Mouse (Mus musculus) cerebral cortex, adult 2 months (tissue): ENCODE measurements around the gene Twf2.

Experiments
- WGBS: fragments of 180-500 bp; shearing (Covaris S2); methylation state at CpG from one replicate; pipeline ENCODE4 v1.1.7; 2018; 5-methylcytosine and 5-hydroxymethylcytosine counted together

Gene Twf2

DNA sequence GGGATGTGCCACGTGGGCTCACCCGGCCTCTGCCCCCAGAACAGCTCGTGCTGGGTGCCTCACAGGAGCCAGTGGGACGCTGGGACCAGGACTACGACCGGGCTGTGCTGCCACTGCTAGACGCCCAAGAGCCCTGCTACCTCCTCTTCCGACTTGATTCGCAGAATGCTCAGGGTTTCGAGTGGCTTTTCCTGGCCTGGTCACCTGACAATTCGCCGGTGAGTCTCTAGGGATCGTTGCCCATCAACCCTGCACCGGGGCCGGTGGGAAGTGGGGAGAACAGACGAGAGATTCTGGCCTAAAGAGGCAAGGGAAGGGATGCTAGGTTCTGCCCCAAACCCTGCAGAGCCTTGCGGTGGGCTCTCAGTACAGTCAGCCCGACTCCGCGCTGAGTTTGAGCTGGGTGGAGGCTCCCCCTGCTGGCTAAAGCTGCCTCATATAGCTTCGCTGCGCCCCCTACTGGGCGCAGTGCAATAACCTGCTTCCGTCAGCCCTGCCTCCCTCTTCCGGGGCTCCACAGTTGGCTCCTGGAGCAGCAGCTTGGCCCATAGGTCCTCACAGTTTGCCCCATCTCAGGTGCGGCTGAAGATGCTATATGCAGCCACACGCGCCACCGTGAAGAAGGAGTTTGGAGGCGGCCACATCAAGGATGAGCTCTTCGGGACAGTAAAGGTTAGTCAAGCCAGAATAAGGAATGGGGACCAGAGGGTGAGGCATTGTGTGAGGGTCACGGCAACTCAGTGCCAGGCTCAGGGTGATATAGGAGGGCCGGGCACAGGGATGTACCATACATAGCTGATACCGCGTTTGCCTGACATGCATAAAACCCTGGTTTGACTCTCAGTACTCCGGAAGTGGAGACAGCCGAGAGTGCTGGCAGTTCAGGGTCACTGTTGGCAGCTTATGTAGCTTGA lies 9.0 kb downstream of the Twf2 start:
- WGBS, result 20% methylated on average over 37 of the region's 37 CpGs

DNA sequence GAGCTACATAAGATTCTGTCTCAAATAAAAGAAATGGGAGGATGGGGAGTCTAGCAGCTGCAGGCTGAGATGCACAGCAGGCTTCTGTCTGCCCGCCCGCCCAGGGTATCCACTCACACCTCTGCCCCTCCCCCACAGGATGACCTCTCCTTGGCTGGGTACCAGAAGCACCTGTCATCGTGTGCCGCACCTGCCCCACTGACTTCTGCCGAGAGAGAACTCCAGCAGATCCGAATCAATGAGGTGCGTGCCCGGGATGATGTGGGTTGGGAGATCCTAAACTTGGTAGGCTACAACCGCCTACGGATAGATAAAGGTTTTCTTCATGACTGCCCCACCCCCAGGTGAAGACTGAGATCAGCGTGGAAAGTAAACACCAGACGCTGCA lies 9.7 kb downstream of the Twf2 start:
- WGBS, result 78% methylated on average over 12 of the region's 12 CpGs

DNA sequence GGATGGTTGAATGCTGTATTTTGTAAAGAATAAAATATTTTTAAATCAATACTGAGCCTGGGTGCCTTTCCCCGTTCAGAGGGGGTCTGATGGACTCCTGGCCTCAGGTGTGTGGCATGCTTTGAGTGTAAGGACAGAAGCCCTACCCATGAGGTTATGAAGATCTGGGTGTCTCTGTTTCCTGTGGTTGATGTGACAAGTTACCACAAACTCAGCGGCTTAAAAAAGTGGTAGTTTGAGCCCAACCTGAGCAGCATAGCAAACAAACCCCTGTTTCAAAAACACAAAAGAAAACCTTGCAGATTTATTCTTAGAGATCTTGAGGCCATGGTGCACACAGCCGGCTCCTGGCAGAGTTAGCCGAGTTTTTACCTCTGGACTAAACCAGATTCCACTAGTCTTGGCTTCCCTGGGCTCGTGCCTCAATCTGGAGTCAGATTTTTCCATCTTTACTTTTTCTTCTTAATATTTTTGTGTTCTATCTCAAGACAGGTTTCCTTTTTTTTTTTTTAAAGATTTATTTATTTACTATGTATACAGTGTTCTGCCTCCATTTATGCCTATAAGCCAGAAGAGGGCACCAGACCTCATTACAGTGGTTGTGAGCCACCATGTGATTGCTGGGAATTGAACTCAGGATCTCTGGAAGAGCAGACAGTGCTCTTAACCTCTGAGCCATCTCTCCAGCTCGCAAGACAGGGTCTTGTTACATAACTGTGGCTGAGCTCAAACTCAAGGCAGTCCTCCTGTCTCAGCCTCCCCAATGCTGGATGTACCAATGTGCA lies 12.6 kb downstream of the Twf2 start:
- WGBS, result 84% methylated on average over 6 of the region's 6 CpGs

- WGBS, result 84% methylated on average over 7 of the region's 7 CpGs
Measured at GRCm38 (mm10) chr9:106216971-106217370, 14.1 kb downstream of the Twf2 start.

DNA sequence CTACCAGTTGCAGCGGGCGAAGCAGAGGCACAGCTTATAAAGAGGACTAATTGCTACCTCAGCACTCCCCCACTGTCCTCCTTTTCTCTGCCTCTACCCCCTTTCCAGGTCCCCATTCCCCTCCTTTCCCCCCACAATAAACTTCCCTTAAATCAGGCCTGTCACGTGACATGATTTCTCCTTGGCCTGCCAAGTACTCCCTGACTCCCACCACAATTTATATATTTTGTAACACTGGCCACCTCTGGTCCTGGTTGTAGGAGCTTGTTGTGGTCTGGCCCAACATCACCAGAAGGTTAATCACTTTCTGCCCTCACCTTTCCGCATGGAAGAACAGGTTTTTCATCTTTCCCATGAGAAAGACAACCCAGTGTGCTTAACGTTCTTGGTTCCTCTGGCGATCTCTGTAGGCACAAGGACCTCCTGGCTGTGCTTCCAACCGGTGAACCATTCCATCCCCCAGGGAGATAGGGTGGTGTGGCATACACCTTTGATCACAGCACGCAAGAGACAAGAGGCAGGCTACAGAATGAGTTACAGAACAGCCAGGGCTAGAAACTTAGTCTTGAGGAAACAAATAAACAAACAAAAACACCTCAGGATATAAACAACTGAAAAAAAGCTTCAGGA lies 18.1 kb downstream of the Twf2 start:
- 81% methylated on average over 8 of the region's 8 CpGs for WGBS

- WGBS, result 71% methylated on average over 4 of the region's 4 CpGs
Measured at GRCm38 (mm10) chr9:106222261-106222851, 19.4 kb downstream of the Twf2 start, which contains the start of gene Tlr9. Gene Tlr9, plus strand, starts transcription at chr9:106222598.

- 90% methylated on average over 4 of the region's 4 CpGs for whole genome bisulfite sequencing
Measured at GRCm38 (mm10) chr9:106222994-106223393, 20.1 kb downstream of the Twf2 start.

- 64% methylated on average over 24 of the region's 24 CpGs for WGBS
Measured at GRCm38 (mm10) chr9:106225469-106226150, 22.7 kb downstream of the Twf2 start.

GRCm38 (mm10) chr9:106226151-106226682 lies 23.3 kb downstream of the Twf2 start:
- WGBS, result 9% methylated on average over 34 of the region's 34 CpGs

DNA sequence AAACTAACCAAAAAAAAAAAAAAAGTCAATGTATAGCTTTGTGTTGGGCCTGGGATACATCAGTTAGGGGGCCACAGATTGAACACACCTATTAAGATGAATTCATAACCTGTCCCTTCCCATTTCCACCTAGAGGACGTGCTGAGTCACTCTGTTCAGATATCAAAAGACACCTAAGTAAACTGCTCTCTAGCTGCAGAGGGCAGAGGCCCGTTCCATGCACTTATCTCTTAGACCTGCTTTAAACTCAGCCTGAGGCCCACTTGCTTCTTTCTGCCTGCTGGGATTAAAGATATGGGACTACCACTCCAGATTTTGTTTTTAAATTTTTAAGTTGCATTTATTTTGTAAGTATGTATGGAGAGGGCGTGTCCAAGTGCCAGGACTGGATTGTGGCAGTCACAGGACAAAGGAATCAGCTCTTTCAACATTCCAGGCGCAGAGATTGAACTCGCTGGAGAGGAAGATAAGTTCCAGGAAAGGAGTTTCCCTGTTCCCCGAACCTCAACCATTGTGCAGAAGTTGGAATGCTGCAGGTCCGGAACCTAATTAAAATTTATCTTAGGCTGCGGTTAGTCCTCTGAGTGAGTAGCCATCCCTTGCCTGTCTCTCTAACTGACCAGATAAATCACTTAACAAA lies 25.0 kb downstream of the Twf2 start:
- 85% methylated on average over 8 of the region's 8 CpGs for WGBS

GRCm38 (mm10) chr9:106230051-106230733 lies 27.3 kb downstream of the Twf2 start:
- WGBS, result 72% methylated on average over 9 of the region's 9 CpGs

DNA sequence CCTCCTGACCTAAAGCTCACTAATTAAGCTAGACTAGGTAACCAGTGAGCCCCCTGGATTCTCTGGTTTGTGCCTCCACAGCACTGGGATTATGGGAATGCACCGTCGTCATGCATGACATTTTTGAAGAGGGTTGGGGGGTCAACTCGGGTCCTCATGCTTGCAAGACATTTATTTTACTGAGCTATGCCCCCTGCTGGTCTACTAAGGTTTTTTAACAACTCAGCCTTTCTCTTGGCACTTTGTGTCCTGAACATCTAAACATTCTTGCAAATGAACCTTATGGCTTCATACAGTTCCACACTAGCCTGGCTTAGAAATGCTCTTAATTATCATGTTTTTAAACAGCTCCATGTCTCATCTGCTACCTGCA lies 27.8 kb downstream of the Twf2 start:
- WGBS, result 45% methylated on average over 3 of the region's 3 CpGs

GRCm38 (mm10) chr9:106231220-106231619 lies 28.3 kb downstream of the Twf2 start:
- WGBS, result 72% methylated on average over 7 of the region's 7 CpGs

GRCm38 (mm10) chr9:106231816-106232215 lies 28.9 kb downstream of the Twf2 start:
- 80% methylated on average over 4 of the region's 4 CpGs for WGBS

DNA sequence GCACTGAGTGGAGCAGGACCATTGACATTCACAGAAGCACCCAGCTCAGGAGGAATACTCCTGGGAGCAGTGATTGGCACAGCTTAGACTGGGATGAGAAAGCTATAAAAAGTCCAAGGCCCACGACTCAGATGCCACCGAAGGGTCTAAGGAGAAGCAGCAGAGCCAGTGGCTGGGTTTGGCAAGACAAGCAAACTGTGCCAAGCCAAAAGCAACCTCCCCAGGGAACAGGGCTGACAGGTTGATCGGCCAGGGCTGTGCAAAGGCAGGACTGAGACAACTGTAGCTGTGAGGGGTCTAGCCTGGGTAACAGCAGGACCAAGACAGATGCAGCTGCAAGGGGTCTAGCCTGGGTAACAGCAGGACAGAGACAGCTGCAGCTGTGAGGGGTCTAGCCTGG lies 30.0 kb downstream of the Twf2 start:
- WGBS, result 69% methylated on average over 3 of the region's 3 CpGs

- 67% methylated on average over 6 of the region's 6 CpGs for WGBS
Measured at GRCm38 (mm10) chr9:106233953-106234352, 31.0 kb downstream of the Twf2 start.

GRCm38 (mm10) chr9:106235194-106235830 lies 32.4 kb downstream of the Twf2 start:
- WGBS, result 70% methylated on average over 23 of the region's 23 CpGs

- WGBS, result 85% methylated on average over 23 of the region's 23 CpGs
Measured at GRCm38 (mm10) chr9:106236156-106236817, 33.4 kb downstream of the Twf2 start.

- WGBS, result 74% methylated on average over 3 of the region's 3 CpGs
Measured at GRCm38 (mm10) chr9:106236818-106237211, 33.9 kb downstream of the Twf2 start.
